Mouse (Mus musculus) megakaryocyte, adult 5-6 weeks (primary cell): ENCODE measurements around the gene Idnk. TPM values are rescaled to one million over a fixed set of nuclear protein-coding genes. Genes with fewer than 3 reads are reported as not detected.

Experiments used
- ATAC-seq: 2 replicates; pipeline ENCODE4 v1.8.0; 2016; ENCODE audit warnings: mild to moderate bottlenecking, inconsistent platforms; ENCODE audit not compliant: poor library complexity, severe bottlenecking
- total RNA-seq, 2 experiments: library from RNA; stranded (forward) in 1 of 2; stranded (reverse) in 1 of 2; fragments of 153-499, 151-499 nt in 1 of 2; fragments of 221-1000, 200-1000 nt in 1 of 2; gene quantifications; 2 replicates each; pipeline versions ENCODE4 v1.2.3 to v1.2.4; 2015 to 2017

Gene Idnk
- total RNA-seq, 2 experiments from 2014 or later = 38.7 to 52.9 TPM

- no peak for ATAC-seq
Observed at GRCm38 (mm10) chr13:58191516-58191915, 34.1 kb downstream of the Idnk start.

DNA sequence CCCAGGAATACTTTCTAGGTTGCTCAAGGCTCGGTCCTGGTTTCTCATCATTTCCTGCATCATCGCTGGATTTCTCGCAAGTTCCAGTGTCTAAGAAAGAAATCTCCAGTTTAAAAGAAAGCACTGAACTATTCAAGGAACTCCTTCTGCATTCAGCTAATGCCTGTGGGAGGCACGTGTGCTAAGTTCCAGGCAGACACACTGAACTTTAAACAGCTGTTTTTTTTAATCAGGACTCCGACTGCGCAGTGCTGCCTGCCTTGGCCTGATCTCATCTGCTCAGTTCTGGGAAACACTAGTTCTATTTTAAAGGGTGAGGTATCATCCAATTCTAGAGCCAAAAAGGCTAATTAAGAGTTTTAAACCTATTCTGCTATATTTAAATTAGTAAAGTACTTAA lies 34.7 kb downstream of the Idnk start:
- ATAC-seq = no peak

DNA sequence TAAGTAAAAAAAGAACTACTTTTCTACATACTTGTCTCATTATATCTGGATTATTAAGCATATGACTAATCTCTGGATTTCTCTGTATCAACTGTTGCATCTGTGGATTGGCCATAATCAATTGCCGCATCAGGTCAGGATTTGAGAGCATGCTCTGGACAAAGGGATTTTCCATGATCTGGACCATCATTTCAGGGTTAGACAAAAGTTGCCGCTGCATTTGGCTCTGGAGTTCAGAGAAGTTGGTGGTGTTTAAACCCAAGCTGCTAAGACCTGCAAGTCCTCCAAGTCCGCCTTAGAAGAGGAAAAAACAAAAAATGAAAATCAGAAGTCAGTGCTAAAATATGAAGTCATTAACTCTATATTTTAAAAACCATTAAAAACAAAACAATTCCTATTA lies 35.8 kb downstream of the Idnk start:
- no peak for ATAC-seq

DNA sequence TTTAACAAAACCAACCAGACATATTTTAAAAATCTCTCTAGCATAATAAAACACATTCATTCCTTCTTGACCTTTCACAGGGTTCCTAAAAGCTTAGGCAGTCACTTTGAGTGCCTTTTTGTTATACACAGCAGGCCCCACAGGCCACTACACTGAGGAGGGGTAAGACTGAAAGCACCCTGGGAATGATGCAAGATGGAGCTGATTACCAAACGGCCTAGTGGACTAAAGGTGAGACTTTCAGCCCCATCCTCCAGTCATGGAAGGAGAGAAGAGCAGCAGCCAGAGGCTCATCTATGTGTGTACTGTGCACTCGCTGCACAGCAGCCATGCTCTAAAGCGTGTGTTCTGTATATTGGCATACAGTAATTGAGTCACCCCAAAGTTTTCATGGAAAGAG lies 37.5 kb downstream of the Idnk start:
- ATAC-seq = no peak

DNA sequence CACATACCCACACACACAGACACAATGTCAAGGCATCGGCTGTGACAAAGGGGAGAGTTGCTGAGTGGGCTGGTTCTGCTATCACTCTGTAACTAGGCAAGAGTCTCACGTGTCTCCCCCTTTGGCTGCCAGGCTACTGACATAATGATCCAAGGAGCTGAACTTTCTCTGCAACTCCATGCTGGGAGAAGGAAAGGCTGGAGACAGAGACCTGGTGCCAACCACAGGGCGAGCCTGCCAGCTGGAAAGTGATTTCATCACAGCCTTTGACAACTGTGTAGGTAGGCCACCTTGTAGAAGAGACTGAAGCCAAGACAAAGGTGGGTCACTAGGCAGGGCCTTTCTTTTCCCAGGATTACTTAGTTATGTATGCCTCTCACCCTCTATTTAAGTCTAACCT lies 39.8 kb downstream of the Idnk start:
- ATAC-seq = no peak

DNA sequence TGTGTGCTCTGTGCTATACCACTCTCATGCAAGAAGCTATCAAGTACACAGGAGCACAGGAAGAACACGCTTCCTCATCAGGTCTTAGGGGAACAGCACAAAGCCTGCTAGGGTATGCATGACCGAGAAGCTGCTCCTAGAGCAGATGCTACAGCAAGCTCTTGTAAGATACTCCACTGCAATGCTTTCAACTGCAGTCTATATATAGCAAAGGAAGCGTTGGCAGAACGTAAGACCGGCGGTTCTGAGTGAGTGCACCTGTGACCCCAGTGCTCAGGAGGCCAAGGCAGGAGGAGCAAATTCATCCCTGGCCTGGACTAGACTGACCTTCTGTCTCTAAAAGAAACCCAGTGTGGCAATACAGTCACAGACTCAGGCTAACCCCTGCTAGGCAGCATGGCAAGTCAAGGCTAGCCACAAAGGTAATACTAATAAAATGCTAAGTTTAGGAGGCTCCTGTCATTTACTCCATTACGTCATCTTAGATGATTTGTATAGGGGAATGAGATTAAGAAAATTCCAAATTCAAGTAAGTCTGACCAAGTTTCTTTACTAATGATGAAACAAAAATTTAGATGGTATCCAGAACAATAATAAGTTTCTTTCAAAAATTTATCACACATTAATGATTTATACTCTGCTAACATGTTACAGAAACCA lies 40.7 kb downstream of the Idnk start:
- ATAC-seq = no peak

GRCm38 (mm10) chr13:58201343-58201742 lies 43.9 kb downstream of the Idnk start:
- ATAC-seq = no peak

GRCm38 (mm10) chr13:58201908-58202307 lies 44.5 kb downstream of the Idnk start:
- ATAC-seq = no peak

DNA sequence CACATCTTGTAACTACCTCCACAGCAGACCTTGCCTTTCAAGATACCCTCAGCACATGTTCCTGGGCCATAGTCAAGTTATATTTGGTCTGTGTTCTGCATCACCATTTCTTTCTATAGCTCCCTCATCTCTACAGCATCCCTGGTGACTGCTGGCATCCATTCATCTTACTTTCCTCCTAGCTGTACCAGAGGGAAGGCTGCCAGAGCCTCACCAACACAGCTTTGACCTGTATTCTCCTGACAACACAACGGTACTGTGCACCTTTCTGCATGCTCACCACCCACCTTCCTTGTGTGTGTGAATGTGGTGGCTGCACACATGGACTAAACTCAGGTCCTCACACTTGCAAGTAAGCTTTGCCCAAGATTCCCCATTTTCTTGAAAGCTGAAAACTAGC lies 45.5 kb downstream of the Idnk start:
- ATAC-seq = no peak

GRCm38 (mm10) chr13:58204202-58204601 lies 46.8 kb downstream of the Idnk start:
- no peak for ATAC-seq

GRCm38 (mm10) chr13:58204986-58205385 lies 47.5 kb downstream of the Idnk start:
- peak; percentile 96 for ATAC-seq

GRCm38 (mm10) chr13:58206084-58206483 lies 48.6 kb downstream of the Idnk start:
- ATAC-seq = no peak

DNA sequence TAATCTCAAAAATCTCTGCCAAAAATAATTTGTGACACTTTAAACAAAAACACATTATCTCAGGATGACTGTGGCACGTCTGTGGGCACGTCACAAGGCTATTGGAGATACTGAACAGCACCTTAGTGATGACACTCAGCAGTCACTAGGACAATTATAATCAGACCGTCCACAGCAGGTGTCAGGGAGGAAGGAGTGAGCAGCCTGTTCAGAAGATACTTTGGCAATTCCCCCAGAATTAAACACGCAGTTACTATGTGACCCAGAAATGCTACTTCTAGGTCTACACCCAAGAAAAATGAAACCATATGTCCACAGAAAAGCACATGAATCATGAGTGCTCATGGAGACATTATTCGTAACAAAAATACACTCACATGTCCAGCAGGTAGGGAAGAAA lies 53.0 kb downstream of the Idnk start:
- no peak for ATAC-seq

- ATAC-seq = no peak
Observed at GRCm38 (mm10) chr13:58212530-58212929, 55.1 kb downstream of the Idnk start.

DNA sequence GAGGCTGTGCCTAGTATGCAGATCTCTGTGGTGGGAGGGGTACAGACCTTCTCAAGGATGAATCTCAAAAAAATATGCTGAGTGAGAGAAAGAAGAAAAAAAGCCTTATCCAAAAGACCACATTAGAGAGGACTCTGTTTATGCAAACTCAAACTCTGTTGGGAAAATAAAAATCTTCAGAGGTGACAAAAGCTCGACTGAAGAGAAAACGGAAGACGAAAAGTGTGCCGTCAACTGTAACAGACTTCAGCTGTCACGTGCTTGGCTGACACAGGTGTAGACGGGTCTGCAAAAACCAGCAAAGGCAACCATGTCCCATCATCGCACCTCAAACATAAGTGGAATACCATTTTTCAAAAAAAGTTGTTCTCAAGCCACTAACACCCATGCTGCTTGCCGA lies 56.4 kb downstream of the Idnk start:
- no peak for ATAC-seq

Other genes with a start within 250 kb of the Idnk start
- gene Spock1, start 249.3 kb upstream of the Idnk start, total RNA-seq (2015) = not detected in 2 replicates
- not detected in 2 replicates for gene Spock1, start 249.3 kb upstream of the Idnk start, total RNA-seq (2017)
- 0.07 and 0.09 TPM in 2 replicates for gene Klhl3, start 44.1 kb upstream of the Idnk start, total RNA-seq (2015)
- gene Klhl3, start 44.1 kb upstream of the Idnk start, total RNA-seq (2017) = 0.11 and 0.12 TPM in 2 replicates
- gene Hnrnpa0, start 29.1 kb upstream of the Idnk start, total RNA-seq (2015) = 68.3 and 78.2 TPM in 2 replicates
- 44.4 and 46.5 TPM in 2 replicates for gene Hnrnpa0, start 29.1 kb upstream of the Idnk start, total RNA-seq (2017)
- 48.1 and 49.5 TPM in 2 replicates for gene Ubqln1, start 58.0 kb downstream of the Idnk start, total RNA-seq (2015)
- 55.3 and 61.5 TPM in 2 replicates for gene Ubqln1, start 58.0 kb downstream of the Idnk start, total RNA-seq (2017)
- 8.9 and 16.6 TPM in 2 replicates for gene Gkap1, start 118.0 kb downstream of the Idnk start, total RNA-seq (2015)
- gene Gkap1, start 118.0 kb downstream of the Idnk start, total RNA-seq (2017) = 7.9 and 10.0 TPM in 2 replicates
- gene Kif27, start 201.5 kb downstream of the Idnk start, total RNA-seq (2015) = not detected in 2 replicates
- gene Kif27, start 201.5 kb downstream of the Idnk start, total RNA-seq (2017) = not detected in 2 replicates
- gene 2210016F16Rik, start 227.6 kb downstream of the Idnk start, total RNA-seq (2015) = 20.8 and 21.8 TPM in 2 replicates
- gene 2210016F16Rik, start 227.6 kb downstream of the Idnk start, total RNA-seq (2017) = 12.3 and 12.6 TPM in 2 replicates
- 40.6 and 46.0 TPM in 2 replicates for gene Rmi1, start 244.6 kb downstream of the Idnk start, total RNA-seq (2015)
- 23.6 and 25.5 TPM in 2 replicates for gene Rmi1, start 244.6 kb downstream of the Idnk start, total RNA-seq (2017)
- gene Hnrnpk, start 245.7 kb downstream of the Idnk start, total RNA-seq (2015) = 665 and 701 TPM in 2 replicates
- 1,381 and 1,571 TPM in 2 replicates for gene Hnrnpk, start 245.7 kb downstream of the Idnk start, total RNA-seq (2017)